Mouse (Mus musculus) myocyte (in vitro differentiated cells): Measurements from ENCODE around the gene Gm13290. TPM values are rescaled to one million over a fixed set of nuclear protein-coding genes. Genes with fewer than 3 reads are reported as not detected.
"Not testable (repeated sequence)": the region's sequence is repeated elsewhere in the genome, so short reads cannot be mapped to it uniquely, and the experiment has no call there.

Experiments used
- H3K27me3 ChIP-seq: one replicate; pipeline ENCODE4 v1.6.1; 2011; ENCODE audit not compliant: control insufficient read depth, insufficient read depth, insufficient read length
- H3K36me3 ChIP-seq: one replicate; pipeline ENCODE4 v1.6.1; 2011; ENCODE audit not compliant: control insufficient read depth, insufficient read depth
- H3K4me2 ChIP-seq: one replicate; pipeline ENCODE4 v1.6.1; 2011; ENCODE audit warnings: low read depth, control low read depth
- H3K4me3 ChIP-seq: one replicate; pipeline ENCODE4 v1.5.1; 2011; ENCODE audit warnings: mild to moderate bottlenecking, control low read depth, moderate library complexity
- H3K79me2 ChIP-seq: one replicate; pipeline ENCODE4 v1.6.1; 2011; ENCODE audit not compliant: control insufficient read depth, insufficient read depth
- H3ac ChIP-seq: one replicate; pipeline ENCODE4 v1.6.1; 2011; ENCODE audit not compliant: control insufficient read depth, insufficient read length
- CEBPB ChIP-seq: IDR thresholded peaks from 2 replicates; pipeline ENCODE4 v1.6.1; 2011; ENCODE audit warnings: mild to moderate bottlenecking, moderate library complexity; ENCODE audit not compliant: poor library complexity, insufficient read depth, severe bottlenecking
- E2F4 ChIP-seq: IDR thresholded peaks from one replicate; pipeline ENCODE4 v1.6.1; 2011; ENCODE audit warnings: mild to moderate bottlenecking, control low read depth, moderate library complexity; ENCODE audit not compliant: insufficient read depth
- MAX ChIP-seq: IDR thresholded peaks from one replicate; pipeline ENCODE4 v1.6.1; 2011; ENCODE audit warnings: low read depth, mild to moderate bottlenecking, control low read depth
- MYOD1 ChIP-seq, 3 experiments: IDR thresholded peaks; one replicate each; pipeline ENCODE4 v1.6.1; 2011; ENCODE audit warnings: control low read depth in 2 of 3, low read depth in 2 of 3, mild to moderate bottlenecking in 2 of 3, moderate library complexity in 1 of 3; ENCODE audit not compliant: insufficient read length in 2 of 3, control insufficient read depth in 1 of 3
- MYOG ChIP-seq, 3 experiments: IDR thresholded peaks; one replicate each; pipeline ENCODE4 v1.6.1; 2011; ENCODE audit warnings: control low read depth in 2 of 3, low read depth in 2 of 3, mild to moderate bottlenecking in 2 of 3; ENCODE audit not compliant: insufficient read length in 2 of 3, control insufficient read depth in 1 of 3, insufficient read depth in 1 of 3
- POLR2A ChIP-seq: IDR thresholded peaks from one replicate; pipeline ENCODE4 v1.6.1; 2011; ENCODE audit warnings: low read depth, mild to moderate bottlenecking, control low read depth, moderate library complexity; ENCODE audit not compliant: insufficient read length
- POLR2AphosphoS2 ChIP-seq: IDR thresholded peaks from one replicate; pipeline ENCODE4 v1.6.1; 2011; ENCODE audit warnings: low read depth, control low read depth; ENCODE audit not compliant: insufficient read length
- REST ChIP-seq: IDR thresholded peaks from one replicate; pipeline ENCODE4 v1.6.1; 2011; ENCODE audit warnings: mild to moderate bottlenecking, control low read depth, moderate library complexity; ENCODE audit not compliant: insufficient read depth, insufficient read length
- SRF ChIP-seq: IDR thresholded peaks from one replicate; pipeline ENCODE4 v1.6.1; 2011; ENCODE audit warnings: low read depth; ENCODE audit not compliant: control insufficient read depth, insufficient read length
- TCF12 ChIP-seq: IDR thresholded peaks from one replicate; pipeline ENCODE4 v1.6.1; 2011; ENCODE audit warnings: mild to moderate bottlenecking, control low read depth; ENCODE audit not compliant: poor library complexity, insufficient read depth, severe bottlenecking
- TCF3 ChIP-seq: IDR thresholded peaks from one replicate; pipeline ENCODE4 v1.6.1; 2011; ENCODE audit warnings: low read depth, control low read depth; ENCODE audit not compliant: insufficient read length
- USF1 ChIP-seq: IDR thresholded peaks from one replicate; pipeline ENCODE4 v1.6.1; 2011; ENCODE audit warnings: low read depth, mild to moderate bottlenecking, control low read depth, moderate library complexity
- polyA plus RNA-seq: library from polyadenylated mRNA; unstranded; fragments of >200 nt; fragmentation: generic; extraction: Trizol; gene quantifications from one replicate; pipeline ENCODE4 v1.2.1, GENCODE M21; 2012; ENCODE audit warnings: missing spikeins

The Gm13290 gene
- polyA plus RNA-seq = 1.0 TPM

- H3K79me2 ChIP-seq, H3K4me3 ChIP-seq, H3ac ChIP-seq, H3K27me3 ChIP-seq, H3K4me2 ChIP-seq, H3K36me3 ChIP-seq: not testable (repeated sequence)
Observed at GRCm38 (mm10) chr4:88773534-88773933, at the start of gene Gm13290. Gene Gm13290 (plus strand): TSS chr4:88773834.

- H3ac ChIP-seq = no peak overlapping the region
- TF ChIP-seq MYOG (IDR thresholded peaks at IDR 0.05; ENCODE audit: control insufficient read depth in 1 of 3, insufficient read depth in 1 of 3, insufficient read length in 2 of 3, low read depth in 2 of 3) (no peak), TCF12 (no peak), REST (no peak), TCF3 (no peak), MYOD1 (IDR thresholded peaks at IDR 0.05; ENCODE audit: control insufficient read depth in 1 of 3, insufficient read length in 2 of 3, low read depth in 2 of 3) (no peak), E2F4 (no peak), POLR2AphosphoS2 (no peak), USF1 (no peak), POLR2A (no peak), CEBPB (no peak)
- H3K4me3 ChIP-seq = no peak overlapping the region
- H3K36me3 ChIP-seq = no peaks in the 10 kb centered on the region
- no peak overlapping the region for H3K4me2 ChIP-seq
- H3K79me2 ChIP-seq = peaks cover 3% of the 10 kb centered on the region
- H3K27me3 ChIP-seq = no peaks in the 10 kb centered on the region
Observed at GRCm38 (mm10) chr4:88726727-88727126, 46.9 kb upstream of the Gm13290 start.

GRCm38 (mm10) chr4:88727324-88727723, 46.3 kb upstream of the Gm13290 start:
- H3K36me3 ChIP-seq = no peaks in the 10 kb centered on the region
- H3K4me2 ChIP-seq = no peak overlapping the region
- no peak overlapping the region for H3ac ChIP-seq
- H3K79me2 ChIP-seq = no peaks in the 10 kb centered on the region
- TF ChIP-seq POLR2AphosphoS2 = no peak
- no peak for TF ChIP-seq TCF3
- no peak for TF ChIP-seq MYOD1 (IDR thresholded peaks at IDR 0.05; ENCODE audit: control insufficient read depth in 1 of 3, insufficient read length in 2 of 3, low read depth in 2 of 3)
- no peak for TF ChIP-seq TCF12
- TF ChIP-seq REST = no peak
- TF ChIP-seq SRF = no peak
- TF ChIP-seq MAX = no peak
- TF ChIP-seq CEBPB = no peak
- no peak for TF ChIP-seq POLR2A
- no peak for TF ChIP-seq MYOG (IDR thresholded peaks at IDR 0.05; ENCODE audit: control insufficient read depth in 1 of 3, insufficient read depth in 1 of 3, insufficient read length in 2 of 3, low read depth in 2 of 3)
- TF ChIP-seq E2F4 = no peak
- TF ChIP-seq USF1 = no peak
- no peaks in the 10 kb centered on the region for H3K27me3 ChIP-seq
- no peak overlapping the region for H3K4me3 ChIP-seq

GRCm38 (mm10) chr4:88738480-88738879, 35.2 kb upstream of the Gm13290 start:
- Histone ChIP-seq H3ac (no peak overlapping the region), H3K4me2 (no peak overlapping the region), H3K27me3 (no peaks in the 10 kb centered on the region), H3K36me3 (no peaks in the 10 kb centered on the region), H3K4me3 (no peak overlapping the region), H3K79me2 (no peaks in the 10 kb centered on the region)
- no peak for TF ChIP-seq TCF12
- no peak for TF ChIP-seq MYOG (IDR thresholded peaks at IDR 0.05; ENCODE audit: control insufficient read depth in 1 of 3, insufficient read depth in 1 of 3, insufficient read length in 2 of 3, low read depth in 2 of 3)

GRCm38 (mm10) chr4:88739036-88739435, 34.6 kb upstream of the Gm13290 start:
- Histone ChIP-seq H3K79me2 (no peaks in the 10 kb centered on the region), H3K4me3 (no peak overlapping the region), H3ac (no peak overlapping the region), H3K4me2 (no peak overlapping the region), H3K36me3 (no peaks in the 10 kb centered on the region), H3K27me3 (no peaks in the 10 kb centered on the region)
- TF ChIP-seq USF1 (no peak), SRF (no peak), E2F4 (no peak), MAX (no peak), TCF12 (no peak), CEBPB (no peak), POLR2A (no peak), TCF3 (no peak), REST (no peak), POLR2AphosphoS2 (no peak), MYOG (IDR thresholded peaks at IDR 0.05; ENCODE audit: control insufficient read depth in 1 of 3, insufficient read depth in 1 of 3, insufficient read length in 2 of 3, low read depth in 2 of 3) (no peak), MYOD1 (IDR thresholded peaks at IDR 0.05; ENCODE audit: control insufficient read depth in 1 of 3, insufficient read length in 2 of 3, low read depth in 2 of 3) (no peak)
